Mouse (Mus musculus): ENCODE measurements around the gene Eif3a. TPM values are rescaled to one million over a fixed set of nuclear protein-coding genes. Genes with fewer than 3 reads are reported as not detected.

The Eif3a gene
- total RNA-seq, 2 experiments from 2014 or later: 104 to 107 TPM

GRCm38 (mm10) chr19:60782034-60782433, 8.4 kb downstream of the Eif3a start:
- DNase-seq: no peak
- intact Hi-C loops (cut with DNase I): no loop called here

GRCm38 (mm10) chr19:60773366-60773765, 17.1 kb downstream of the Eif3a start:
- DNase-seq: peak in 1 of 2 experiments; percentile 10
- intact Hi-C loops (cut with DNase I): no loop called here

GRCm38 (mm10) chr19:60758896-60759835, 31.3 kb downstream of the Eif3a start:
- intact Hi-C loops (cut with DNase I): no loop called here
- no peak for DNase-seq

GRCm38 (mm10) chr19:60757099-60757785, 33.2 kb downstream of the Eif3a start:
- DNase-seq: no peak
- intact Hi-C loops (cut with DNase I): no loop called here

GRCm38 (mm10) chr19:60756192-60757098, 34.0 kb downstream of the Eif3a start:
- intact Hi-C loops (cut with DNase I): no loop called here
- DNase-seq: peak; percentile 25 to 36

- intact Hi-C loops (cut with DNase I): no loop called here
- peak; percentile 81 to 85 for DNase-seq
Observed at GRCm38 (mm10) chr19:60755438-60756191, 34.8 kb downstream of the Eif3a start, which contains the start of gene Nanos1. Nanos1 (plus strand) TSS chr19:60755987.

- intact Hi-C loops (cut with DNase I): no loop called here
- no peak for DNase-seq
Observed at GRCm38 (mm10) chr19:60747801-60748200, 42.7 kb downstream of the Eif3a start.

- DNase-seq: no peak
- intact Hi-C loops (cut with DNase I): no loop called here
Observed at GRCm38 (mm10) chr19:60743767-60744547, 46.5 kb downstream of the Eif3a start.

- intact Hi-C loops (cut with DNase I): no loop called here
- DNase-seq: no peak
Observed at GRCm38 (mm10) chr19:60740560-60740959, 49.9 kb downstream of the Eif3a start.

- intact Hi-C loops (cut with DNase I): no loop called here
- no peak for DNase-seq
Observed at GRCm38 (mm10) chr19:60731966-60732365, 58.5 kb downstream of the Eif3a start.

- DNase-seq: no peak
- intact Hi-C loops (cut with DNase I): no loop called here
Observed at GRCm38 (mm10) chr19:60731299-60731698, 59.2 kb downstream of the Eif3a start.

GRCm38 (mm10) chr19:60730281-60730852, 60.1 kb downstream of the Eif3a start:
- DNase-seq: peak; percentile 5
- intact Hi-C loops (cut with DNase I): no loop called here

- DNase-seq: no peak
- intact Hi-C loops (cut with DNase I): no loop called here
Observed at GRCm38 (mm10) chr19:60716381-60716780, 74.1 kb downstream of the Eif3a start.

- intact Hi-C loops (cut with DNase I): no loop called here
- no peak for DNase-seq
Observed at GRCm38 (mm10) chr19:60712577-60712976, 77.9 kb downstream of the Eif3a start.

Small RNAs within 50 kb of the gene (microRNA-seq; reads per million reads assigned to microRNA genes)
- 0 reads per million in 2 experiments for gene mmu-mir-3084-1 (ENCODE audit: borderline number of aligned reads in 2 of 2)

Other genes with a start within 250 kb of the Eif3a start
- gene Cacul1, start 209.6 kb downstream of the Eif3a start, total RNA-seq (2021): 10 to 100 TPM; 25.7 to 28.0 TPM
- gene Nanos1, start 34.7 kb downstream of the Eif3a start, total RNA-seq (2021): under 1 TPM; 0.16 to 0.25 TPM
- 10 to 100 TPM; 12.5 to 15.6 TPM for gene Fam45a, start 20.9 kb upstream of the Eif3a start, total RNA-seq (2021)
- 1 to 10 TPM; 7.2 TPM for gene Sfxn4, start 70.8 kb upstream of the Eif3a start, total RNA-seq (2021)
- 100 to 1,000 TPM; 377 to 409 TPM for gene Prdx3, start 83.9 kb upstream of the Eif3a start, total RNA-seq (2021)
- 10 to 100 TPM; 20.9 to 29.6 TPM for gene Grk5, start 99.1 kb upstream of the Eif3a start, total RNA-seq (2021)

All from heart, postnatal 36 days (tissue).